Mouse (Mus musculus) embryonic fibroblast, embryonic 13.5 days (primary cell): ENCODE measurements around the gene Fga. TPM values are rescaled to one million over a fixed set of nuclear protein-coding genes. Genes with fewer than 3 reads are reported as not detected.
A peak's percentile ranks its signal among the peaks of the same experiment; 100 is the strongest.

Experiments
- H3K27ac ChIP-seq: 2 replicates; pipeline ENCODE4 v1.5.1; 2012; ENCODE audit warnings: low read length, control low read depth, inconsistent platforms; ENCODE audit not compliant: insufficient read depth
- H3K4me1 ChIP-seq: 2 replicates; pipeline ENCODE4 v1.6.1; 2011; ENCODE audit warnings: low read length; ENCODE audit not compliant: control insufficient read depth, insufficient read depth
- H3K4me3 ChIP-seq: 2 replicates; pipeline ENCODE4 v1.5.1; 2011; ENCODE audit warnings: mild to moderate bottlenecking, control low read depth, low read length; ENCODE audit not compliant: insufficient read depth
- CTCF ChIP-seq: IDR thresholded peaks from 2 replicates; pipeline ENCODE4 v1.5.1; 2011; ENCODE audit warnings: mild to moderate bottlenecking, control low read depth, low read length, moderate library complexity, borderline replicate concordance; ENCODE audit not compliant: insufficient read depth
- POLR2A ChIP-seq: IDR thresholded peaks from 2 replicates; pipeline ENCODE4 v1.6.1; 2011; ENCODE audit warnings: low read depth, mild to moderate bottlenecking, control low read depth, low read length, moderate library complexity
- polyA plus RNA-seq: library from polyadenylated mRNA; stranded (reverse); fragments of >200 nt; gene quantifications from 2 replicates; pipeline ENCODE4 v1.2.4, GENCODE M21; 2011; ENCODE audit warnings: low read depth; ENCODE audit not compliant: missing spikeins, insufficient read length

Gene Fga
- polyA plus RNA-seq, 1 experiment: not detected

DNA sequence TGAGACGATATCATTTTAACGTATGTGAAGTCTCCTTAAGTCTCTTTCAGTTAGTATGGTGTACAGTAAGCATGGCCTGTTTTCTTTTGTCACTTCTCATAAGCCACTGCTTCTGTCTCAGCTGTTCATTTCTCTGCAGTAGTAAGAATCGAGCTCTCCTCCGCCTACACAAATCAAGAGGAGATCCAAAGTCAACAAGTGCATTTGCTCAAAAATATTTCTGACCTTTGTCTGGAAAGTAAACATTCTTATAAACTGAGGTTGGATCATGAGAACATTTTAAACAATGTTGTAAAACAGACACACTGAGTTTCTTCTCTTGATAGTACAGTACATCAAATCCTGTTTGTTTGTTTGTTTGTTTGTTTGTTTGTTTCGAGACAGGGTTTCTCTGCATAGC lies 24.8 kb downstream of the Fga start:
- TF ChIP-seq POLR2A: no peak
- TF ChIP-seq CTCF: no peak
- no peak overlapping the region for H3K4me3 ChIP-seq
- H3K27ac ChIP-seq: no peak overlapping the region
- H3K4me1 ChIP-seq: no peaks in the 10 kb centered on the region

DNA sequence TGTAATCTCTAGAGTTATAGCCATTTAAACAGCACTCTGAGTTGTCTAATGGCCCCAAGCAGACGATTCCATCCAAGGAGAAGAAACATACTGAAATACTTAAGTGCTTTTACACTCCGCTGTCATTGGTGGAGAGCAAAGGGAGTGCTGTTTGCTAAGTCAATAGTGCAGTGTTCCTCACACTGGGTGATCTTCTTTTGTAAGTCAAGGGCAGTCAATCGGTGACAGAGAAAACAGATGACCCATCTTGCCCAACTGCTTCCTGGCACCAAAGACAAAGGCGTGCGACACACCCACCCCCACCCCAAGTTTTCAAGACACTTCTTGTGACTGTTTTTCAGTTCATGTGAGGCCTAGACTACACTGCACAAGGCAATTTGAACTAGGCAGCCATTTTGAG lies 26.2 kb downstream of the Fga start:
- peaks cover 2% of the 10 kb centered on the region; the same call in 1 of the 2 replicates for H3K4me1 ChIP-seq
- TF ChIP-seq POLR2A (no peak), CTCF (no peak)
- H3K27ac ChIP-seq: no peak overlapping the region
- no peak overlapping the region for H3K4me3 ChIP-seq

DNA sequence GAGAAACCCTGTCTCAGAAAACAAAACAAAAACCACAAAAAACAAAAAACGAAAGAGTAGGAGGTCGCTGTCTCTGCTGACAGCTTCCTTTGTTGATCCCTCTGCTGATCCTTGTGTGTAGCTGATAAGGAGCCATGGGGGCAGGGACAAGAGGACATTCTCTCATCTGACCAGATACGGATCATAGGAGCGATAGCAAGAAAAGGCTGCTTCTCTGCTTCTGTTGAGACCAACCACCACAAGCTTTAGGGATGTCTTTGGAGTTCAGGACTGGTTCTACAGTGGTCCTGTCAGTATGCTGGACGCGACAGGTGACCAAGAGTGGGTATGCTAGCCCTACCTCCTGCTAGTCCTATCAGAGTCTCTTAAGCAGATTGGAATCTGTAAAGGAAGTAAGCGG lies 27.2 kb downstream of the Fga start:
- peaks cover 2% of the 10 kb centered on the region; the same call in 1 of the 2 replicates for H3K4me1 ChIP-seq
- TF ChIP-seq CTCF (no peak), POLR2A (no peak)
- H3K4me3 ChIP-seq: no peak overlapping the region
- no peak overlapping the region for H3K27ac ChIP-seq

DNA sequence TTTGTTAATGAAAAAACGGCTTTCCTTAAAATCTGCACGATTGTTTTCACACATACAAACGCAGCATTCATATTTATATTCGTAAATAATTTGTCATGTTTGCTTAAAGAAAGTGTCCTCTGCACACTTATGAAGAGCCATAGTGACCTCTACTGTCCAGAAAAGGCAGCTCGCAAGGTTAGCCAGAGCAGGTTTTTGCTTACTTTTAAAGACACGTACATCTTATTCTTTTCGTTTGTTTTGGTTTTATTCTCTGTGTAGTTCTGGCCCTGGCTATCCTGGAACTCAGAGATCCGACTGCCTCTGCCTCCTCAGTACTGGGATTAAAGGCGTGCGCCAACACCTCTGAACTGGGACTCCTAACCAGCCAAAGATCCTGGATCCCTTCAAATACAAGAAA lies 27.9 kb downstream of the Fga start:
- no peak overlapping the region for H3K27ac ChIP-seq
- no peak overlapping the region for H3K4me3 ChIP-seq
- H3K4me1 ChIP-seq: peaks cover 2% of the 10 kb centered on the region; the same call in 1 of the 2 replicates
- peak; percentile 2; the same call in 1 of the 2 replicates for TF ChIP-seq CTCF
- TF ChIP-seq POLR2A: no peak

DNA sequence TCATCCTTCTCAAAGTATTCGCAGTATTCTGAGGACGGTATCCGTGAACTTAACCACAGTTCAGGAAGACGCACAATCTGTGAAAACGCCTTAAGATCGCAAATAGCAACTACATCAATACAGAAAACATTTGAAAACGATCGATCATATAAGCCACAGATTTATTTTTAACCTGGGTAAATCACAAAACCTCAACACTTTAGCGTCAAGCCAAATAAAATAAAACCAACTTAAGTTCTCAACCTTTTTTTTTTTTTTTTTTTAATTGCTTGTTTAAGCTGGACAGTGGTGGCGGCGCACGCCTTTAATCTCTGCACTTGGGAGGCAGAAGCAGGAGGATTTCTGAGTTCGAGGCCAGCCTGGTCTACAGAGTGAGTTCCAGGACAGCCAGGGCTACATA lies 28.9 kb downstream of the Fga start:
- TF ChIP-seq POLR2A: no peak
- no peak for TF ChIP-seq CTCF
- peak overlapping the region; percentile 45 for H3K4me3 ChIP-seq
- peaks cover 2% of the 10 kb centered on the region; the same call in 1 of the 2 replicates for H3K4me1 ChIP-seq
- no peak overlapping the region for H3K27ac ChIP-seq

DNA sequence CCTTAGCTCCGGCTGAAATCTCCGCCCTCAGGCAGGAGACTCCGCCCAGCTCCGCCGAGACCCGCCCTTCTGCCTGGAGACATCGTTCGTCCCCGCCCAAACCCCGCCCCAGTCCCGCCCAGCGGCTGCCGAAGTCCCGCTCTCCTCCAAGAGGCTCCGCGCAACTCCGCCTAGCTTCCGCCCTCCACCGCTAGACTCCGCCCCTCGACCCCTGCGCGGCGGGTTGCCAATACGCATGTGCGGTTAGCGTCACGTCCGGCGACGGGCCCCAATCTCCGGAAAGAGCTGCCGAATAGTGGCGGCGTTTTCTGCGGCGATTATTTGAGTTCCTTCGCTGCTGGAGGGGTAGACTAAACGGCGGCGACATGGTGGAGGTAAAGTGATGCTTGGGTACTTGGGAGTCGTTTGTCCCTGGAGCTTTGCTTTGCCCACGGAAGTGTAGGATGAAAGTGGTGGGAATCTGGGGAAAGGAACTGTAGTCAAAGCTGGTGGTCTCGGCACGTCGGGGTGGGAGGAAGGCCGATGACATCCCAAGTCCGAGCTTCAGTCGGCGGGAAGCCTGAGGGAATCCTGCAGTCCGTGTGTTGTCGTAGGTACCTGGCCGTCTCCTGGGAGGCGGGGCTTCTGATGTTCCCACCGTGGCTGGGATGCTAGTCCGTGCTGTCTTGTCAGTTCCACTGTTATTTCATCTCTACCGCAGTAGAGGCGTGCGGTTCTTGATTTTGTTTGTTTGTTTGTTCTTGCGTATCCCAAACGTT lies 29.6 kb downstream of the Fga start, which contains the start of gene Plrg1:
TSS of gene Plrg1 (plus strand) at position 242 of the 758 bp plus-strand sequence.
- Histone ChIP-seq H3K4me3 (peak within 1 kb of the TSS; percentile 98), H3K27ac (peak within 1 kb of the TSS; percentile 12; the same call in 1 of the 2 replicates), H3K4me1 (peaks cover 2% of the 10 kb centered on the region; the same call in 1 of the 2 replicates)
- peak; percentile 81 for TF ChIP-seq POLR2A
- no peak for TF ChIP-seq CTCF

DNA sequence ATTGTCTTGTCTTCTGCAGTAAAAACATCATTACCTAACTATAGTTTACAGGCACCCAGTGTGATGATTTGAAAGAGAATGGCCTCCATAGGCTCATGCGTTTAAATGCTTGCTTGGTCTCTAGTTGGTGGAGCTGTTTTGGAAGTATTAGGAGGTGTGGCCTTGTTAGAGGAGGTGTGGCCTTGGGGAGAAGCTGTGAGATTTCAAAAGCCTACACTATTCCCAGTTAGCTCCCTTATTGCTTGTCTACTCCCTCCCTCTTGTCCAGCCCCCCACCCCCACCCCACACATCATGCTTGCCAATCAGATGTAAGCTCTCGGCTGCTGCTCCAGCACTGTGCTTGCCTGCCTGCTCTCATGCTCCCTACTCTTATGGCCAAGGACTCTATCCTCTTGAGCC lies 31.2 kb downstream of the Fga start:
- TF ChIP-seq CTCF: no peak
- TF ChIP-seq POLR2A: no peak
- no peak overlapping the region for H3K4me3 ChIP-seq
- peaks cover 2% of the 10 kb centered on the region; the same call in 1 of the 2 replicates for H3K4me1 ChIP-seq
- no peak overlapping the region for H3K27ac ChIP-seq

DNA sequence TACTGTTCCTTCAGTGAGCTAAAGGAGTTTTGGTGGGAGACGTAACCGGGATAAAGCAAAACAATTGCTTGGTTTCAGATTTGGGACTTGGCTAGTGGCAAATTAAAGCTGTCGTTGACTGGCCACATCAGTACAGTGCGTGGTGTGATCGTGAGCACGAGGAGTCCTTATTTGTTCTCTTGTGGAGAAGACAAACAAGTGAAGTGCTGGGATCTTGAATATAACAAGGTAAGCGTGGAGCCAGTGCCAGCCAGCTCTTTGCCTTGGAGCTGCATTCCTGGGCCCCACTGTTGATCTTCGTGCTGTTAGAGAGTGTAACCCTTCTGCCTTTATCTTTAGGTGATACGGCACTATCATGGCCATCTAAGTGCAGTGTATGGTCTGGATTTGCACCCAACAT lies 42.0 kb downstream of the Fga start:
- H3K27ac ChIP-seq: no peak overlapping the region
- no peak overlapping the region for H3K4me3 ChIP-seq
- TF ChIP-seq POLR2A (no peak), CTCF (no peak)
- H3K4me1 ChIP-seq: no peaks in the 10 kb centered on the region

DNA sequence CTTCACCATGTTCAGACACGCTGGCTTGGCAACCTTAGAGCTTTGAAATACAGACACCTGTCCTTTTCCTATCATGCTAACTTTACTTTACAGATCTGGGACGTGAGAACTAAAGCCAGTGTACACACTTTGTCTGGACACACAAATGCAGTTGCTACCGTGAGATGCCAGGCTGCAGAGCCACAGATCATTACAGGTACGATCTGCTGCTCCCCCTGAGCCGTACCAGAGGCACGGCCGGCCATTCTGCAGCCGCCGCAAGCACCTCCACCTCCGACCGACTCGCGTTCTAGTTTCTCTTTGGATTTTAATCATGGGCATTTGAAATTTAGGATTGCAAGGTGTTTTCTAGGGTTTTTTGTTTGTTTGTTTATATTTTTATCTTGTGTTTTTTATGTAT lies 43.0 kb downstream of the Fga start:
- no peak overlapping the region for H3K4me3 ChIP-seq

DNA sequence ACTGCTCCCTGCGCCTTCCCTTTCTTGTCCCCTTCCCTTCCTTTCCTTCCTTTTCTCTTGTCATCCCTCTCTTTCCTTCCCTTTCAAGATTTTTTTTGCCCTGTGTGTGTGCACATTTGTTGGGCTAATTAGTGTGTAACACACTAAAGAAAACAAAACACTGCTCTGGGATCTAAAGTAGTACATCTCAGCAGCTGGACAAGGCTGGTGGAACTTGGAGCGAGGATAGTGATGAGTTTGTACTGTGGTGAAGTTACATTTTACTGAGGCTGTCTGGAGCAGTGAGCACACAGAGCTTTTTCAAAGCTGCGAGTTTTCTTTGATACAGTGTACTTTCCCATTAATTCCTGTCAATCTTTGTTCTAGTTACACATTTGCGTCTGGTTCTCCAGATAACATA lies 44.4 kb downstream of the Fga start:
- Histone ChIP-seq H3K4me3 (no peak overlapping the region), H3K27ac (peak overlapping the region; percentile 49; the same call in 1 of the 2 replicates), H3K4me1 (no peaks in the 10 kb centered on the region)
- TF ChIP-seq POLR2A (no peak), CTCF (no peak)

More for the DNA sequence above, 43.0 kb downstream of the Fga start:
- no peak for TF ChIP-seq CTCF
- no peak for TF ChIP-seq POLR2A
- Histone ChIP-seq H3K27ac (no peak overlapping the region), H3K4me1 (no peaks in the 10 kb centered on the region)
